Mouse (Mus musculus): ENCODE measurements at regions not wholly inside any gene's neighbourhood (a gene's known extent, or its start where the extent isn't known, plus 50 kb on each side); places are given as distances from the start of the nearest gene placed in this dataset.

DNA sequence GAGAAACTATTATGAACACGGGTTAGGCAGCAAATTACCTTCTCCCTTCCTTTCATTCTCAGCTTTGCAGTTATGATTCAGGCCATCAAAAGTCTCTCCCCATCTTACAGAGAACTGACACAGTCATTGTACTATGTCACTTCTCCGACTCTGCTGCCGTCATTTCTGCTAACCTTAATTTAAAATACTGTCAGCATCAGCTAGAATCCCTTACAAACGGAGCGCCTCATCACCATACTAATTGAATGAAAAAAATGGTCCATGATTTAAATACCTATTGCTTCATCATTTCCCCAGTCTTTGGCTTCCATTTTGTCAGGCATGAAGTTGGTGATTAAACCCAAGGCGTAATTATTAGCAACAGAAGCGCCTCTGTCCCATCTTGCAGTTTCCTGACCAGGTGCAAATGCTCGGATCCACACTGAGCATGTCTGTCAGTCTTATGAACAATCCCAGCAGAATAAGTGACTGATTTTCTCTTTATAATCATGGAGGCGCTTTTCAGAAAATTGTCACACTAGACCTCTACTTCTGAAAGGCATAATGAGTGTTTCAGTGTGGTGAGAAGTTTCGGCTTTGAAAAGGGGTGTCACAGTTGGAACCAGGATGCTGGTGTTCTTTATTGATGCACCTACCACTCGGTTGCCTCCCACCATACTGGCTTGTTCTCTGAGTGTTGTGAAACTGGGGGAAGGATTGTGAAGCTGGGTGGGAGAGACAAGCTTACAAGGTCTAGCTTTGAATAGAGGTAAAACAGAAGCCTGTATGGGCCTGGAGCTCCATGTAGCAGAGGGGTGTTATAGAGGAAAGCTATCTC is 52.4 kb upstream of the Npy start:
- in situ Hi-C loops (cut with MboI) = no loop called here

Measured in mature B cell (primary cell).